Mouse (Mus musculus): ENCODE measurements around the gene Rgsl1. TPM values are rescaled to one million over a fixed set of nuclear protein-coding genes. Genes with fewer than 3 reads are reported as not detected.

Rgsl1 gene
- polyA plus RNA-seq, 1 experiment from 2014 or later: 0.16 TPM

DNA sequence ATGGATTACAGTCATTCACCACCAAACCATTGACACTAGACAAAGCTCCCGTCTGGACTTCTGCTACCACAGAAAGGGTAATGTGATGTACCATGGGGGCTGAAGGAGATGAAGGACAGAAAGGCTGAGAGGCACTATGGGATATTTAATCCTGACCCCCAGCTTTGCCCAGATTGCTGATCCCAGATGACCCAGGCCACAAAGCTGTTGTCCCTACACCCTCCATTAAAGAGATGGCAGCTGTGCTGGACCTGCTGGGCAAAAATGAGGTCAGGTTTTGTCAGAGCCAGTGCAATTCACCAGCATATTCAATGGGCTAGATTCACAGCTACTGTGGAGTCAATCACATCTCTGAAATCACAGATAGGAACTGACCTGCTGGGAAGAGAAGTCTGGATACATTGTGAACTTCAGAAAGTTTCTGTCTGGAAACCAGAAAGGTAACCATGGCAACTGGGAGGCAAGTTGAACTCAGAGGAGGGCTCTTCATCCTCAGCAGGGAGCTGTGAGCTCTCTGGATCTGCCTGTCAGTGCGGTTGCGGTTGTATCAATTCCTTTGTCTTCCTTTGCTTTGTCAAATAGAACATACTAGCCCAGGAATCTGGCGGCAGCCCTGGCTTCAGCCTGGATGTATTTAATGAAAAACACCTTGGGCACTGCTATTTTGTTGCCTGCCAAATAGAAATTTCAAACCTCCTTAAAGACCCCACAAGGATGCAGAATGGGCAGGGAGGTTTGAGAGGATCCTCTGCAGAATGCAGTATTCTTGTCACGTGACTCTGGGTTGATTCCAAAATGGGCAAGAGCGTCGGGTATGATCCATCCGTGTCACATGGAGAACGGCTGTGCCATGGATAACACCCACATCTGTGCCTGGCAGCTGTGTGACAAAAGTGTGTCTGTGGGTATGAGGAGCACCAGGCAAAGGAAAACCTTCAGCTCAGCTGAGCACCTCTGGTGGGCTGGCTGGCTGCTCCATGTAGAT lies 106.5 kb downstream of the Rgsl1 start:
- peaks cover 43% of the 10 kb centered on the region for H3K4me1 ChIP-seq (replicated peaks; ENCODE audit: control insufficient read depth, insufficient read depth, low read length)
- 0 out of 2 replicates have a peak overlapping the region, but pooled peaks have one; percentile 16 for H3K4me2 ChIP-seq (replicated peaks)
- H3K4me3 ChIP-seq (replicated peaks; ENCODE audit: low read length): no peak overlapping the region
- DNase-seq (ENCODE audit: low spot score): peak; percentile 68
- no peaks in the 10 kb centered on the region for H3K9me3 ChIP-seq (ENCODE audit: control insufficient read depth, low read length)
- 18% methylated on average over 9 of the region's 9 CpGs for WGBS
- H3K36me3 ChIP-seq (replicated peaks; ENCODE audit: control insufficient read depth, insufficient read depth): no peaks in the 10 kb centered on the region
- no peak overlapping the region for H3K9ac ChIP-seq
- peak; percentile 42; the same call in 1 of the 2 replicates for ATAC-seq (ENCODE audit: low FRiP score)
- H3K27me3 ChIP-seq (ENCODE audit: control insufficient read depth, insufficient read depth, low read length): no peaks in the 10 kb centered on the region
- peak overlapping the region; percentile 68 for H3K27ac ChIP-seq

DNA sequence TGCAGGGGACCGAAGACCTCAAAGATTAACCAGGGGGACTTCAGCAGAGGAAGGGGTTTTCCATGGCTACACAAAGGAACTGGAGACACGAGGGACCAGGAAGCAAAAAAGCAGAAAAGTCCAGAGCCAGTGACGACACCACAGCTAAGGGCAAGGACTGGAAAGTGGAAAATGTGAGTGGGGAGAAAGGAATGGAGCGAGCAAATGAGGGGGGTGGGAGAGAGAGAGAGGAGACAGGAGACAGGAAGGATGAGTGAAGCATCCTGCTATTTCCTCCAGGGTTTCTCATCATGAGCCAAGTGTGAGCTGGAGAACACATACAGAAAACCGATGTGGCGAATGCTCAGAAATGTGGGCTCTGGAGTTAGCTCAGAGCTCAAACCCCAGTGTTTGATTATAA lies 107.8 kb downstream of the Rgsl1 start:
- no peak overlapping the region for H3K27ac ChIP-seq
- H3K4me1 ChIP-seq (replicated peaks; ENCODE audit: control insufficient read depth, insufficient read depth, low read length): peaks cover 38% of the 10 kb centered on the region
- no peaks in the 10 kb centered on the region for H3K9me3 ChIP-seq (ENCODE audit: control insufficient read depth, low read length)
- DNase-seq (ENCODE audit: low spot score): no peak
- WGBS: 73% methylated on average over 6 of the region's 6 CpGs
- H3K9ac ChIP-seq: no peak overlapping the region
- H3K36me3 ChIP-seq (replicated peaks; ENCODE audit: control insufficient read depth, insufficient read depth): no peaks in the 10 kb centered on the region
- H3K27me3 ChIP-seq (ENCODE audit: control insufficient read depth, insufficient read depth, low read length): no peaks in the 10 kb centered on the region
- ATAC-seq (ENCODE audit: low FRiP score): no peak
- no peak overlapping the region for H3K4me3 ChIP-seq (replicated peaks; ENCODE audit: low read length)
- no peak overlapping the region for H3K4me2 ChIP-seq (replicated peaks)

DNA sequence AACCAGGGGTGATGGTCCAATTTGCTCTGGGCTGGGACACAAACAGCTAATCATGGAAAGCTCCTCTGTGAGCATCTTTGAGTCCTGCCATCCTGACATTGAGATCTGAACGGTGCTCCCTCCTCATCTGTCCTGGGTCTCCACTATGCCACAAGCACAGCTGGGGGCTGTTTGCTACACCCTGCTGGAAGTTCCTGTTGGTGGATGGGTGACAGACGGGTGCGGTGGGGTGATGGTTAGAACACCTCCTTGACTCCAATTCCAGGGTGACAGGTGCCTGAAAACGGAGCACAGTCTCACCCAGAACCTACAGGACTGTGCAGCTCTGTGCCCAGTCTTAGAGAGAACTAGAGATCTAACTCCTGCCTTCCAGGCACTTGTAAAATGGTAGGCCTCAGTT lies 109.1 kb downstream of the Rgsl1 start:
- no peak overlapping the region for H3K4me3 ChIP-seq (replicated peaks; ENCODE audit: low read length)

DNA sequence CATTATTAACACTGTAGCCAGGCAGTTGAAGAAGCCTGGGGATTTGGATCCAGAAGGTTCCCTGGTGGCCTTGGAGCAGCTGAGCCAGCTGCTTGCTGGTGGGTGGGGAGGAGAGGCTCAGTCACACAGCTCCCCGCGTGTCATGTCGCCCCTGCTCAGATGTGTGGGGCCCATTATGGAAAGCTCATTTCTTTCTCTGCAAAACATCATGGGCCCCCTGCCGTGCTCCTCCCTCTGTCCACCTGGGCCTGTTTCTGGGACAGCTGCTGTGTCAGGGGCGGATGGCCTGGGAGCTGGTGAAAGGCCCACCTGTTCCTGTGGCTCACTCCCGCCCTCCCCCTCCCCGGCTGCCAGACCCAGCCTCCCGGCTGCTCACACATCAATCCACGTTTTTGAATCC lies 110.8 kb downstream of the Rgsl1 start:
- no peak for DNase-seq (ENCODE audit: low spot score)
- Histone ChIP-seq H3K9me3 (ENCODE audit: control insufficient read depth, low read length) (no peaks in the 10 kb centered on the region), H3K4me3 (replicated peaks; ENCODE audit: low read length) (no peak overlapping the region), H3K36me3 (replicated peaks; ENCODE audit: control insufficient read depth, insufficient read depth) (no peaks in the 10 kb centered on the region), H3K27me3 (ENCODE audit: control insufficient read depth, insufficient read depth, low read length) (no peaks in the 10 kb centered on the region), H3K4me1 (replicated peaks; ENCODE audit: control insufficient read depth, insufficient read depth, low read length) (peaks cover 37% of the 10 kb centered on the region), H3K27ac (no peak overlapping the region), H3K9ac (no peak overlapping the region), H3K4me2 (replicated peaks) (no peak overlapping the region)
- WGBS: 22% methylated on average over 9 of the region's 9 CpGs
- no peak for ATAC-seq (ENCODE audit: low FRiP score)

More for the DNA sequence above, 109.1 kb downstream of the Rgsl1 start:
- Histone ChIP-seq H3K27ac (no peak overlapping the region), H3K4me1 (replicated peaks; ENCODE audit: control insufficient read depth, insufficient read depth, low read length) (peaks cover 38% of the 10 kb centered on the region), H3K9me3 (ENCODE audit: control insufficient read depth, low read length) (no peaks in the 10 kb centered on the region), H3K27me3 (ENCODE audit: control insufficient read depth, insufficient read depth, low read length) (no peaks in the 10 kb centered on the region), H3K4me2 (replicated peaks) (no peak overlapping the region), H3K9ac (no peak overlapping the region), H3K36me3 (replicated peaks; ENCODE audit: control insufficient read depth, insufficient read depth) (no peaks in the 10 kb centered on the region)
- DNase-seq (ENCODE audit: low spot score) (no peak), ATAC-seq (ENCODE audit: low FRiP score) (no peak)
- whole genome bisulfite sequencing: 81% methylated on average over 4 of the region's 4 CpGs

DNA sequence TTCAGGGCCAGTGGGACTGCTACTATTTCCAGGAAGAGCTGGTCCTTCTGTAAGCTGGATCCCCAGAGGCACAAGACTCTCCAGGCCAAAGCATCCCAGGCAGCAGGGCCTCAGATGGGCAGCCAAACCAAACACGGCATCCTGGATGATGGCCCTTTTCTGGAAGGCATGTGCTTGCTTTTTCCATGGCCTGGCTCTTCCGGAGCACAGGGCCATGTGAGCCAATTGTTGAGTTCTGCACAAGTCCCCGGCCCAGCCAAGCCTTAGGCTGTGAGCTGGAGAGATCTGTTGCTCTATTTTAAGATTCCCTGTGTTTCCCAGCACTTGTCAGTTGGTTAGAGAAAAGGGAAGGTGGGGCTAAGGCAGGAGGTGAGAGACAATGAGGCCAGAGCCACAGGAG lies 113.3 kb downstream of the Rgsl1 start:
- no peak overlapping the region for H3K4me2 ChIP-seq (replicated peaks)
- no peaks in the 10 kb centered on the region for H3K27me3 ChIP-seq (ENCODE audit: control insufficient read depth, insufficient read depth, low read length)
- no peak for ATAC-seq (ENCODE audit: low FRiP score)
- 62% methylated on average over 3 of the region's 3 CpGs for WGBS
- no peak overlapping the region for H3K27ac ChIP-seq
- no peaks in the 10 kb centered on the region for H3K36me3 ChIP-seq (replicated peaks; ENCODE audit: control insufficient read depth, insufficient read depth)
- peaks cover 14% of the 10 kb centered on the region for H3K4me1 ChIP-seq (replicated peaks; ENCODE audit: control insufficient read depth, insufficient read depth, low read length)
- no peak overlapping the region for H3K9ac ChIP-seq
- no peak for DNase-seq (ENCODE audit: low spot score)
- no peaks in the 10 kb centered on the region for H3K9me3 ChIP-seq (ENCODE audit: control insufficient read depth, low read length)
- no peak overlapping the region for H3K4me3 ChIP-seq (replicated peaks; ENCODE audit: low read length)

DNA sequence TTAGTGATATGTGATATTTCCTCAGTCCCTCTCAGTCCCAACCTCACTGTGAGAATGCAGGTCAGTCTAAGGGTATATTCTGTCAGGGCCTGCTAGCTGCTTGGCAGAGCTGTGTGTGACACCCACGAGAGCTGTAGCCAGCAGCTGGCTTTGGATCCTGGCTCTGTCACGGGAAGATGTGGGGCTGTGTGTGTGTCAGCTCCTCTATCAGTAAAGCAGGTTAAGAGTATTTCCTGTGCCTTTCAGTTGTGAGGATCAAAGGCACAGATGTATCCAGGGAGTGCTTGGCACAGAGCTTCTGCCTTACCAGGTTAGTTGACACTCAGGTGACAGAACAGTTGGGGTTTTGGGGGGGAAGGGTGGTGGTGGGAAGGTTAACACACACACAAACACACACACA lies 114.1 kb downstream of the Rgsl1 start:
- Histone ChIP-seq H3K4me2 (replicated peaks) (no peak overlapping the region), H3K4me3 (replicated peaks; ENCODE audit: low read length) (no peak overlapping the region), H3K9me3 (ENCODE audit: control insufficient read depth, low read length) (no peaks in the 10 kb centered on the region), H3K4me1 (replicated peaks; ENCODE audit: control insufficient read depth, insufficient read depth, low read length) (peaks cover 14% of the 10 kb centered on the region), H3K36me3 (replicated peaks; ENCODE audit: control insufficient read depth, insufficient read depth) (no peaks in the 10 kb centered on the region), H3K27ac (no peak overlapping the region), H3K9ac (no peak overlapping the region), H3K27me3 (ENCODE audit: control insufficient read depth, insufficient read depth, low read length) (no peaks in the 10 kb centered on the region)
- no peak for ATAC-seq (ENCODE audit: low FRiP score)
- WGBS: 65% methylated on average over 2 of the region's 2 CpGs
- DNase-seq (ENCODE audit: low spot score): no peak

Other genes with a start within 250 kb of the Rgsl1 start
- 16.4 and 19.7 TPM in 2 replicates for gene Rgs8, start 191.1 kb downstream of the Rgsl1 start, polyA plus RNA-seq (2014; fragmentation: Nextera tagmentation; extraction: Ambion mirVana)
- 6.5 and 6.8 TPM in 2 replicates for gene Rgs16, start 103.8 kb downstream of the Rgsl1 start, polyA plus RNA-seq (2014; fragmentation: Nextera tagmentation; extraction: Ambion mirVana)
- 37.2 and 40.9 TPM in 2 replicates for gene Rnasel, start 94.7 kb downstream of the Rgsl1 start, polyA plus RNA-seq (2014; fragmentation: Nextera tagmentation; extraction: Ambion mirVana)
- 0.25 and 0.51 TPM in 2 replicates for gene Teddm1b, start 30.2 kb upstream of the Rgsl1 start, polyA plus RNA-seq (2014; fragmentation: Nextera tagmentation; extraction: Ambion mirVana)
- not detected in 2 replicates for gene Teddm1a, start 47.6 kb upstream of the Rgsl1 start, polyA plus RNA-seq (2014; fragmentation: Nextera tagmentation; extraction: Ambion mirVana)
- gene Glul, start 55.8 kb upstream of the Rgsl1 start, polyA plus RNA-seq (2014; fragmentation: Nextera tagmentation; extraction: Ambion mirVana): 199 and 206 TPM in 2 replicates
- gene Teddm2, start 56.1 kb upstream of the Rgsl1 start, polyA plus RNA-seq (2014; fragmentation: Nextera tagmentation; extraction: Ambion mirVana): 0.98 and 1.4 TPM in 2 replicates